Mouse (Mus musculus): Measurements from ENCODE around the gene Hoxa13. TPM values are rescaled to one million over a fixed set of nuclear protein-coding genes. Genes with fewer than 3 reads are reported as not detected.

Hoxa13 gene
- polyA plus RNA-seq, 1 experiment from 2014 or later: not detected

DNA sequence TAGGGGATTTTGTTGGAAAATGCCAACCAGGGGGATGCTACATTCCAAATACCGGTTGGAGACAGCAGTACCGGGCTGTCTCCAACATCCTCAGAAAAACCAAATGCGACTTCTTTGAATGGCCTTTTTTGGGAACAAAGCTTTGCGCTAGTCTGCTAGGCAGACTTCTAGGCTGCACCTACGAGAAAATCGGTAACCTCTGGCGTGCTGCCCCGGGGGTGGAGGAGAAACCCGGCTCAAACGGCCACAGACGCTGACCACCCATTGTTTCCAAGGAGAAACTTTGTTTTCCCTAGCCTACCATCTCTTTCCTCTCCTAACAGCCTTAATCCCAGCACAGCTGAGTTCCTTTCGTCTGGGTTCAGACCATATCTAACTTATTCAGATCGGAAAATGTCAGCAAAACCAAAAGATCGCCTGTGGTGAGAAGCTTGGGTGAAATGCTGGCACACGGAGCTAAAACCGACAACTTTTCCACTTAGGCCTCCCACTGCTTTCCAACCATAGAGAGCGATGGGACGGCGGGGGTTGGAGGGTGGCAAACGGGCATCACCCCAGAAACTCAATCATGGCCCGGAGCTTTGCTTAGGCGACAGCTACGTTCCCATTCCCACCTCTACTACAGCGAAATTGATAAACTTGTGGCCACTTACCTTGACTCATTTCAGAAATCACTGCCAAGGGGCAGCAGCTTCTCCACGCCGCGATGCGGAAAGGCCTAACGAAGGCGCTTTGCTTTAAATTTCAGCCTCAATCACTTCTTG, 20.9 kb downstream of the Hoxa13 start:
- no peaks in the 10 kb centered on the region for H3K27me3 ChIP-seq (ENCODE audit: insufficient read depth, low read length)
- no peak for ATAC-seq (replicated peaks; ENCODE audit: low FRiP score, low read depth)
- peak overlapping the region; percentile 98 for H3K9ac ChIP-seq (ENCODE audit: low read depth, low read length)
- H3K27ac ChIP-seq: peak overlapping the region; percentile 97
- peak overlapping the region; percentile 85 for H3K4me3 ChIP-seq (replicated peaks; ENCODE audit: low read depth, low read length)
- WGBS: under 1% methylated on average over 30 of the region's 30 CpGs
- H3K4me1 ChIP-seq (replicated peaks; ENCODE audit: insufficient read depth, low read length): peaks cover 13% of the 10 kb centered on the region
- DNase-seq (ENCODE audit: low spot score): no peak
- TF ChIP-seq CTCF (IDR thresholded peaks at IDR 0.05; ENCODE audit: low read depth): no peak
- H3K4me2 ChIP-seq (ENCODE audit: low read length): peak overlapping the region; percentile 92
- no peaks in the 10 kb centered on the region for H3K36me3 ChIP-seq (ENCODE audit: insufficient read depth, low read length)
- H3K9me3 ChIP-seq (replicated peaks; ENCODE audit: low read length): no peaks in the 10 kb centered on the region

- WGBS: 3% methylated on average over 7 of the region's 7 CpGs
- H3K27ac ChIP-seq: peak overlapping the region; percentile 97; the same call in 1 of the 2 replicates
- ATAC-seq (replicated peaks; ENCODE audit: low FRiP score, low read depth) (no peak), DNase-seq (ENCODE audit: low spot score) (peak; percentile 70)
- H3K4me1 ChIP-seq (replicated peaks; ENCODE audit: insufficient read depth, low read length): peaks cover 13% of the 10 kb centered on the region
- no peak for TF ChIP-seq CTCF (IDR thresholded peaks at IDR 0.05; ENCODE audit: low read depth)
- H3K36me3 ChIP-seq (ENCODE audit: insufficient read depth, low read length): no peaks in the 10 kb centered on the region
- H3K9ac ChIP-seq (ENCODE audit: low read depth, low read length): peak overlapping the region; percentile 98
- peak overlapping the region; percentile 85 for H3K4me3 ChIP-seq (replicated peaks; ENCODE audit: low read depth, low read length)
- H3K4me2 ChIP-seq (ENCODE audit: low read length): peak overlapping the region; percentile 92
- no peaks in the 10 kb centered on the region for H3K27me3 ChIP-seq (ENCODE audit: insufficient read depth, low read length)
- no peaks in the 10 kb centered on the region for H3K9me3 ChIP-seq (replicated peaks; ENCODE audit: low read length)
These were observed 21.7 kb downstream of the Hoxa13 start for GRCm38 (mm10) chr6:52238976-52239375.

DNA sequence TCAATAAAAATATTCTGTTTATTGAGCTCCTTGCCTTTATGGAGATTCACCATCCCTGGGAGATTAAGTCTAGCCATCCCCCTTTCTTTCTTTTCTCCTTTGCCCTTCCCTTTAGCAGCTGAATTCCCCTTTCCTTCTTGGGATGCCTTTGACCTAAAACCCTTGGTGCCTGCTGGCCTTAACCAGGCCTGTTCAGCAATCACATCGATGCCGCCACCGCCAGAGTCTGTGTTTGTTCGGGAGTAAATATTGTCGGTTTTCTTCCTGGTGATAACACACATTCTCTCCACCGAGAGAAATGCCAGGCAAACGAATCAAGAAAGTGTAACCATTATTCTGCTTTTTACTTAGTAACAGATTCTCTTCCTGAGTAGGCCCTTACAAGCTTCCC, 22.5 kb downstream of the Hoxa13 start:
- Histone ChIP-seq H3K27ac (peak overlapping the region; percentile 55; the same call in 1 of the 2 replicates), H3K4me3 (replicated peaks; ENCODE audit: low read depth, low read length) (peak overlapping the region; percentile 85), H3K27me3 (ENCODE audit: insufficient read depth, low read length) (no peaks in the 10 kb centered on the region), H3K4me1 (replicated peaks; ENCODE audit: insufficient read depth, low read length) (peaks cover 13% of the 10 kb centered on the region), H3K9me3 (replicated peaks; ENCODE audit: low read length) (no peaks in the 10 kb centered on the region), H3K36me3 (ENCODE audit: insufficient read depth, low read length) (no peaks in the 10 kb centered on the region), H3K4me2 (ENCODE audit: low read length) (peak overlapping the region; percentile 92), H3K9ac (ENCODE audit: low read depth, low read length) (peak overlapping the region; percentile 98)
- 11% methylated on average over 7 of the region's 7 CpGs for WGBS
- no peak for ATAC-seq (replicated peaks; ENCODE audit: low FRiP score, low read depth)
- TF ChIP-seq CTCF (IDR thresholded peaks at IDR 0.05; ENCODE audit: low read depth): no peak
- DNase-seq (ENCODE audit: low spot score): no peak

DNA sequence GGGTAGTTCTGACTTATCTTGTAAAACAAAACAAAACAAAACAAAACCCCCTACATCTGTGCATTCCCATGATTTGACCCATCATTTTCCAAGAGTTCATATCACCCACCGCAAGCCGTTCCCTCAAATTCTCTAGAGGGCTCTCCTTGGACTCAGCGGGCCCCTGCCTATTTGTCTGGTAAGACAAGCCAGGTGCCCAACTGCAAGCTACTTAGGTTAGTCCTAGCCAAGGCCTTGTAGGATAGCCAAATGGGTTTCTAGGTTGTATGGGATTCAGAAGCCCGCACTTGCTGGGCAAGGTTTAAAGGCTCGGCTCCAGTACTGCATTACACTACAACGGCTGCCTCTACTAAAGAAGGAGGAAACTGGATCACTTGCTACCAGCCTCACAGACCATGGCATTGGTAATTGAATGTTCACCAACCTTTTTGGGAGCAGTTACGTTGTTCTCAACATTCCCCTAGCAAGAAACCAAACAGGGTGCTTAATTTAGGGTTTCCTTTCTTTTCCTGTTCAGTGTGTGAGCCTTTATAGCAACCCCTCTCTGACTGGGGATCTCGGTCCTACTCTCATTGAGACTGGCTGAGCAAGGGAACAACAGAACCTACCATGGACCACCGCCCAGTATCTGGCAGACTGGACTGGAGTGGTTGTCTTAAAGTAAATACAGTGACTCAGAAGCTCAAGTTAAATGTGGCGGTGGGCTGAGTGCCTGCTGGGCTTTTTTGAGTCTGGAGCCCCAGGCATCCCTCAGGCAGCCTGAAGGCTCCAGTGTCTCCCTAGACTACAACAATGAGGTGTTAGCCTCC, 23.1 kb downstream of the Hoxa13 start:
- Histone ChIP-seq H3K4me3 (replicated peaks; ENCODE audit: low read depth, low read length) (peak overlapping the region; percentile 85), H3K4me1 (replicated peaks; ENCODE audit: insufficient read depth, low read length) (peaks cover 13% of the 10 kb centered on the region), H3K36me3 (ENCODE audit: insufficient read depth, low read length) (no peaks in the 10 kb centered on the region), H3K27ac (peak overlapping the region; percentile 55), H3K9me3 (replicated peaks; ENCODE audit: low read length) (no peaks in the 10 kb centered on the region), H3K9ac (ENCODE audit: low read depth, low read length) (peak overlapping the region; percentile 98), H3K4me2 (ENCODE audit: low read length) (peak overlapping the region; percentile 92), H3K27me3 (ENCODE audit: insufficient read depth, low read length) (no peaks in the 10 kb centered on the region)
- WGBS: 19% methylated on average over 10 of the region's 10 CpGs
- ATAC-seq (replicated peaks; ENCODE audit: low FRiP score, low read depth) (no peak), DNase-seq (ENCODE audit: low spot score) (peak; percentile 57)
- no peak for TF ChIP-seq CTCF (IDR thresholded peaks at IDR 0.05; ENCODE audit: low read depth)

GRCm38 (mm10) chr6:52236806-52237205, 23.9 kb downstream of the Hoxa13 start:
- Histone ChIP-seq H3K4me2 (ENCODE audit: low read length) (peak overlapping the region; percentile 92), H3K9me3 (replicated peaks; ENCODE audit: low read length) (no peaks in the 10 kb centered on the region), H3K27me3 (ENCODE audit: insufficient read depth, low read length) (no peaks in the 10 kb centered on the region), H3K27ac (peak overlapping the region; percentile 55; the same call in 1 of the 2 replicates), H3K9ac (ENCODE audit: low read depth, low read length) (peak overlapping the region; percentile 98), H3K4me1 (replicated peaks; ENCODE audit: insufficient read depth, low read length) (peaks cover 13% of the 10 kb centered on the region), H3K4me3 (replicated peaks; ENCODE audit: low read depth, low read length) (peak overlapping the region; percentile 85), H3K36me3 (ENCODE audit: insufficient read depth, low read length) (no peaks in the 10 kb centered on the region)
- ATAC-seq (replicated peaks; ENCODE audit: low FRiP score, low read depth) (no peak), DNase-seq (ENCODE audit: low spot score) (no peak)
- TF ChIP-seq CTCF (IDR thresholded peaks at IDR 0.05; ENCODE audit: low read depth): no peak
- WGBS: 27% methylated on average over 3 of the region's 3 CpGs

- WGBS: 30% methylated on average over 6 of the region's 6 CpGs
- DNase-seq (ENCODE audit: low spot score): no peak
- Histone ChIP-seq H3K27ac (peak overlapping the region; percentile 97), H3K9ac (ENCODE audit: low read depth, low read length) (peak overlapping the region; percentile 98; the same call in 1 of the 2 replicates), H3K4me3 (replicated peaks; ENCODE audit: low read depth, low read length) (peak overlapping the region; percentile 85), H3K4me1 (replicated peaks; ENCODE audit: insufficient read depth, low read length) (peaks cover 5% of the 10 kb centered on the region), H3K27me3 (ENCODE audit: insufficient read depth, low read length) (no peaks in the 10 kb centered on the region), H3K36me3 (ENCODE audit: insufficient read depth, low read length) (no peaks in the 10 kb centered on the region), H3K9me3 (replicated peaks; ENCODE audit: low read length) (no peaks in the 10 kb centered on the region), H3K4me2 (ENCODE audit: low read length) (peak overlapping the region; percentile 92)
- no peak for ATAC-seq (replicated peaks; ENCODE audit: low FRiP score, low read depth)
- TF ChIP-seq CTCF (IDR thresholded peaks at IDR 0.05; ENCODE audit: low read depth): no peak
These were observed 24.8 kb downstream of the Hoxa13 start for GRCm38 (mm10) chr6:52235866-52236265.
